Comparison of ENCODE assay signal across 23 mouse cellular contexts in genomic region chr14:17903121-17903520, GRCm38 (mm10).
DNase-seq lines count a peak whose midpoint lies in the region; ATAC-seq and TF ChIP-seq lines count a peak whose summit lies in the region.
"Had no signal": no experiment of that assay in that cellular context is flagged by ENCODE, and none has a peak within 500 bp of the region (broad histone marks: within the 10 kb centered on the region; RNA-seq: fewer than 3 reads in every experiment).

No protein-coding gene starts in this region.

- no peak overlapping the region for H3K4me2 ChIP-seq in kidney, embryonic 15.5 days
- H3K4me2 ChIP-seq: forebrain, embryonic 13.5 days; hindbrain, embryonic 12.5 days had no signal

- CTCF ChIA-PET in Patski (lab: Charles Lee) = interaction anchor here (1.0 to 1.7 kb wide), 2 partner anchors 56 to 242 kb away, joined by 3 to 6 read pairs; no protein-coding TSS in a partner anchor

- H3K9me3 ChIP-seq in kidney, embryonic 15.5 days (replicated peaks) = no peaks in the 10 kb centered on the region
- H3K9me3 ChIP-seq: embryonic facial prominence, embryonic 10.5 days; forebrain, embryonic 13.5 days; heart, embryonic 10.5 days; hindbrain, embryonic 12.5 days had no signal

- H3K27me3 ChIP-seq in kidney, embryonic 15.5 days = no peaks in the 10 kb centered on the region
- H3K27me3 ChIP-seq in Patski = no peaks in the 10 kb centered on the region
- H3K27me3 ChIP-seq: CH12.LX; forebrain, embryonic 13.5 days; hindbrain, embryonic 12.5 days had no signal

- no peak overlapping the region for H3K27ac ChIP-seq in kidney, embryonic 15.5 days
- H3K27ac ChIP-seq: embryonic facial prominence, embryonic 10.5 days; forebrain, embryonic 13.5 days; heart, embryonic 10.5 days; hindbrain, embryonic 12.5 days had no signal

- ATAC-seq in kidney, embryonic 15.5 days (replicated peaks; ENCODE audit: low FRiP score) = peak; percentile 40; the same call in 1 of the 2 replicates
- peak; percentile 95 for ATAC-seq in Patski
- ATAC-seq: forebrain, embryonic 13.5 days; forebrain, postnatal 0 days; hindbrain, embryonic 16.5 days; inflammation-experienced regulatory T-cells, adult 6 months; intestine, postnatal 0 days had no signal

- WGBS in kidney, embryonic 15.5 days = 62% methylated on average over 2 of the region's 2 CpGs

- H3K9ac ChIP-seq in kidney, embryonic 15.5 days = no peak overlapping the region
- H3K9ac ChIP-seq: forebrain, embryonic 13.5 days; forebrain, postnatal 0 days; hindbrain, embryonic 12.5 days had no signal

- POLR2A ChIA-PET in Patski (lab: Charles Lee) = no interaction called here

- no peaks in the 10 kb centered on the region for H3K4me1 ChIP-seq in kidney, embryonic 15.5 days
- H3K4me1 ChIP-seq: embryonic facial prominence, embryonic 10.5 days; forebrain, embryonic 13.5 days; heart, embryonic 10.5 days; hindbrain, embryonic 12.5 days had no signal

- H3K36me3 ChIP-seq in kidney, embryonic 15.5 days = no peaks in the 10 kb centered on the region
- H3K36me3 ChIP-seq: embryonic facial prominence, embryonic 10.5 days; heart, embryonic 10.5 days; hindbrain, embryonic 12.5 days had no signal

- no peak overlapping the region for H3K4me3 ChIP-seq in kidney, embryonic 15.5 days (replicated peaks)
- H3K4me3 ChIP-seq: embryonic facial prominence, embryonic 10.5 days; forebrain, embryonic 13.5 days; heart, embryonic 10.5 days; hindbrain, embryonic 12.5 days had no signal

- DNase-seq in adrenal gland, adult 2 months = peak; percentile 73
- DNase-seq in adrenal gland, postnatal 25 days = no peak
- DNase-seq in kidney, postnatal 36 days = no peak
- no peak for DNase-seq in Patski (ENCODE audit: low read depth, low spot score)
- peak; percentile 32 to 41 for DNase-seq in adrenal gland, postnatal 36 days
- no peak for DNase-seq in right cerebral cortex, postnatal 25 days
- no peak for DNase-seq in cerebellum, postnatal 10 days
- DNase-seq: cerebellum, adult 11-12 months; cerebellum, adult 9-10 months; cerebellum, postnatal 36 days; forebrain, postnatal 0 days; gastrocnemius, postnatal 10 days; heart, postnatal 10 days; heart, postnatal 4 days had no signal

- in situ Hi-C loops in Patski (cut with MboI; ENCODE audit: low pct_unique_long_range_greater_than_20kb) = no loop called here

- TF ChIP-seq CTCF in Patski (IDR thresholded peaks at IDR 0.05) = no peak

Comparison
In these comparisons a context has a peak if more than half of its experiments do, and no peak if none do; other contexts are left out.
1. DNase-seq: peak in adrenal gland, adult 2 months (single experiment) and adrenal gland, postnatal 36 days (2 of 2); none in adrenal gland, postnatal 25 days (single experiment), kidney, postnatal 36 days (0 of 2), Patski (single experiment), right cerebral cortex, postnatal 25 days (single experiment) and cerebellum, postnatal 10 days (0 of 2).